Mouse (Mus musculus): ENCODE results near the gene Nudcd2. TPM values are rescaled to one million over a fixed set of nuclear protein-coding genes. Genes with fewer than 3 reads are reported as not detected.
"Not testable (repeated sequence)": the region's sequence is repeated elsewhere in the genome, so short reads cannot be mapped to it uniquely, and the experiment has no call there.

The Nudcd2 gene
- 81.3 and 92.3 TPM in 2 replicates for polyA plus RNA-seq (2015; fragmentation: Nextera tagmentation; extraction: Ambion mirVana)

GRCm38 (mm10) chr11:40733339-40734174 lies at the start of gene Nudcd2, which contains the start of gene Hmmr:
TSS of gene Nudcd2 (plus strand) at chr11:40733667.
TSS of gene Hmmr (minus strand) at chr11:40733422.
- H3K4me1 ChIP-seq (replicated peaks) = peaks cover 33% of the 10 kb centered on the region
- H3K9me3 ChIP-seq (replicated peaks) = no peaks in the 10 kb centered on the region
- H3K36me3 ChIP-seq = peaks cover 29% of the 10 kb centered on the region
- H3K27me3 ChIP-seq = no peaks in the 10 kb centered on the region
- ATAC-seq (replicated peaks; ENCODE audit: insufficient number of reproducible peaks, insufficient read depth, low FRiP score, low read depth) = peak; percentile 99
- under 1% methylated on average over 52 of the region's 52 CpGs for WGBS
- H3K9ac ChIP-seq = peak within 1 kb of the TSS; percentile 91
- H3K27ac ChIP-seq = peak within 1 kb of the TSS; percentile 74
- H3K4me2 ChIP-seq = peak within 1 kb of the TSS; percentile 91
- peak within 1 kb of the TSS; percentile 87 for H3K4me3 ChIP-seq

DNA sequence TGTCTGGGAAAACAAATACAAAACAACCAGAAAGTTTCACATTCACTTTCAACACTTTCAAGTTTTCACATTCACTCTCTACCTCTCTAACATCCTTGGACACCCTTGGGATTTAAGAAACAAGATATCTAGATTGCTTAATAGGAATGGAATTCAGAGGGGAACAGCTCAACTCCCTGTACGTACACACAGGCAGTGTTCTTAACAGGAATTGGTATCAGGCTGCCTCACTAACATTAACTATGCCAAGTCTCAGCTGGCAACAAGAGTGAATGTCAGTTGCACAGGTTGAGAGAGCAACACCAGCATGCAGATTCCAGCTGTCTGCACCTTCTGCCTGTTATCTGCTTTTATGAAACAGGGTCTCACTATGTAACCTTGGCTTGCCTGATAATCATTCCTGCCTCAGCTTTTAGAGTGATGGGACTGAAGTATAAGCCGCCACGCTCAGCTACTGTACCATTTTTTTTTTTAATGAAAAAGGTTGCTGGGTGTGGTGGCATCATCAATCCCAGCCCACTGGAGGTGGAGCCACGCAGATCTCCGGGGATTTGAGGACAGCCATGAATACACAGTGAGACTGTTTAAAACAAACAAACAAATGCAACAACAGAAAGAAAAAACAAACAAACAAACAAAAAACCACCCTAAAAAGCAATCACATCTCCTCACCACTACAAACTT lies 42.9 kb upstream of the Nudcd2 start:
- Histone ChIP-seq H3K4me2 (peak overlapping the region; percentile 79), H3K9ac (peak overlapping the region; percentile 88), H3K36me3 (peaks cover 12% of the 10 kb centered on the region), H3K27me3 (no peaks in the 10 kb centered on the region), H3K4me3 (peak overlapping the region; percentile 93), H3K27ac (peak overlapping the region; percentile 96), H3K9me3 (replicated peaks) (no peaks in the 10 kb centered on the region), H3K4me1 (replicated peaks) (peaks cover 22% of the 10 kb centered on the region)
- ATAC-seq (replicated peaks; ENCODE audit: insufficient number of reproducible peaks, insufficient read depth, low FRiP score, low read depth) = peak; percentile 16; the same call in 1 of the 2 replicates
- WGBS = 24% methylated on average over 5 of the region's 5 CpGs

DNA sequence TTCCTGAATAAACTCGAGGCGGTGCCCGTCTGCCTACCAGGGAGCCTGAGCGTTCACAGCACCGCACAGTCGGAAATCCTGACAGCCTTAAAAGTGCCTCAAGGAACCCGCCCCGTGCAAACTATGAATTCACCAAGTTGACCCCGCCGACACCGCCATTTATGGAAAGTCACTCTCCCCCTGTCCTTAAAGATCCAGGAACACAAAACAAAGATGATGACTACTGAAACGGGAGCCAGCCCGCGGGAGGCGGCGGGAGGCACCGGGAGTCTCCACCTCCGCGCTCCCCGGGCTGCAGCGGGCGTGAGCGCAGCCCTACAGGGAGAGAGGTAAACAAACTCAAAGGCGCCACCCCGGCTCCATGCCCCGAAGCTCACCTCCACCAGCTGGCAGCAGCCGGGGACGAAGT lies 41.4 kb upstream of the Nudcd2 start:
- H3K4me2 ChIP-seq = peak overlapping the region; percentile 79
- ATAC-seq (replicated peaks; ENCODE audit: insufficient number of reproducible peaks, insufficient read depth, low FRiP score, low read depth) = peak; percentile 61
- H3K27me3 ChIP-seq = no peaks in the 10 kb centered on the region
- H3K27ac ChIP-seq = peak overlapping the region; percentile 96
- H3K36me3 ChIP-seq = peaks cover 5% of the 10 kb centered on the region
- H3K4me3 ChIP-seq = peak overlapping the region; percentile 93
- peaks cover 22% of the 10 kb centered on the region for H3K4me1 ChIP-seq (replicated peaks)
- 0% methylated on average over 28 of the region's 28 CpGs for WGBS
- peak overlapping the region; percentile 88 for H3K9ac ChIP-seq
- no peaks in the 10 kb centered on the region for H3K9me3 ChIP-seq (replicated peaks)

DNA sequence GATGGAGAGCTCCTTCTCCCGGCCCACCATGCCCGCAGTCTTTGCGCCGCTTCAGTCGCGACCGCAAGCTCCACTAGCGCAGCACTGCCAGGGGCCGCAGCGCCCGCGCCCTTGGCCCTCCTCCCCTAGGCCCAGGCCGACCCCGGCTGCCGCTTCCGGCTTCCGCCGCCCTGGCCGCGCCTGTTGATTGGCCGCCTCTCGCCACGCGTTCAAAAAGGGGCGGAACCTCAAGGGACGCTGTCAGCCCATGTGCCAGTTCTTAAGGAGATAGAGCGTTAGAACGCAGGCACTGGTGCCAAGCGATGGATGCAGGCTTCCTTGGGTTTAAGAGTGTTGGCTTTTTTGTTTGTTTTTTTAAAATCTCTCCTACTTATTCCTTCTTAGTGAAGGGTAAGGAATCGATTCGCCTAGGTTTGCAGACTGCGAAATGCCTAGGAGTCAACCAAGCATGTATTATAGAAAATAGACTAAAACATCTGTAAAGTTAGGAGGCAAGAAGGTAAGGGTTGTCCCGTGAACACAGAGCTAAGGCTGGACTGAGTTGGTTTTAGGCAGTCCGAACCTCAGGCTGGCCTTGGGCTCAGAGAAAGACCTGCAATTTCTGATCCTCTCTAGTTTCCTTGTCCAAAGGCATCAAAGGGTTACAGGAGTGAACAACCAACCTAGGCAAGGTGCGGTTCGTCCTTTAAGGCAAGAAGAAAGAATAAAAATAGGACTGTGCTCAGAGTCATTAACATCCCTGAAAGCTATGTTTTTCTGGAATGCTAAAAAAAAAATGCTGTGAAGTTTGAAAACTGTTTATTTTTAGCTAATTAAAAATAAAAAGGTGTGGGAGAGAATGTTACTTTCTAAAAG lies 40.7 kb upstream of the Nudcd2 start:
- Histone ChIP-seq H3K9me3 (replicated peaks) (no peaks in the 10 kb centered on the region), H3K27ac (peak overlapping the region; percentile 96), H3K4me1 (replicated peaks) (peaks cover 22% of the 10 kb centered on the region), H3K4me3 (peak overlapping the region; percentile 93), H3K36me3 (no peaks in the 10 kb centered on the region), H3K27me3 (no peaks in the 10 kb centered on the region), H3K4me2 (peak overlapping the region; percentile 79), H3K9ac (peak overlapping the region; percentile 88)
- ATAC-seq (replicated peaks; ENCODE audit: insufficient number of reproducible peaks, insufficient read depth, low FRiP score, low read depth) = peak; percentile 93
- under 1% methylated on average over 36 of the region's 36 CpGs for WGBS

DNA sequence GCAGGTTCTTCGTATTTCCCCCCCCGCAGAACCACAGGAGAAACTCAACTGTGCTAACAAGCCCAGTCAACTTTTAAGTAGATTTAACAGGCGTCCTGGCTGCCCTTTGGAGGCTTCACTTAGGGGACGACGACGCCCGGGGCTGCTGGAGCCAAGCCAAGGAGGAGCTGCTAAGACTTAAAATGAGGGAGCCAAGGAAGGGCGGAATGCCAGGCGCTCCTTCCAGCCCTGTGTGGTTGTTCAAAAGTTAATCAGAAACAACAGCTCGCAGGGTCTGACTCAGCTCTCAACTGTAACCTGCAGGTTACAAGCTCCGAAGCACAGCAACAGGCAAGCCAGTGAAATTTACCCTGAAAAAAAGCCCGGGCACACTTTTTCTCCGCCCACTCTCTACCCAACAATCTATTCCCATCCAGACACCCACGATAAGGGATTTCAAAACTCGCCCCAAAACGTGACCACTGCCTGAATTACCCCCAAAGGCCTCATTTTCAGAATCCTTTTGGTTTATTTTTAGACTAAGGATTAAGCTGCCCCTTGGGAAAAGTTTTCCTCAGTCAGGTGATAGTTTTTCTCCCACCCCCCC lies 40.0 kb upstream of the Nudcd2 start:
- ATAC-seq (replicated peaks; ENCODE audit: insufficient number of reproducible peaks, insufficient read depth, low FRiP score, low read depth) = no peak
- Histone ChIP-seq H3K27ac (peak overlapping the region; percentile 96), H3K4me1 (replicated peaks) (peaks cover 22% of the 10 kb centered on the region), H3K9me3 (replicated peaks) (no peaks in the 10 kb centered on the region), H3K36me3 (no peaks in the 10 kb centered on the region), H3K4me2 (peak overlapping the region; percentile 79), H3K27me3 (no peaks in the 10 kb centered on the region), H3K4me3 (peak overlapping the region; percentile 93), H3K9ac (peak overlapping the region; percentile 88)
- under 1% methylated on average over 16 of the region's 16 CpGs for WGBS

DNA sequence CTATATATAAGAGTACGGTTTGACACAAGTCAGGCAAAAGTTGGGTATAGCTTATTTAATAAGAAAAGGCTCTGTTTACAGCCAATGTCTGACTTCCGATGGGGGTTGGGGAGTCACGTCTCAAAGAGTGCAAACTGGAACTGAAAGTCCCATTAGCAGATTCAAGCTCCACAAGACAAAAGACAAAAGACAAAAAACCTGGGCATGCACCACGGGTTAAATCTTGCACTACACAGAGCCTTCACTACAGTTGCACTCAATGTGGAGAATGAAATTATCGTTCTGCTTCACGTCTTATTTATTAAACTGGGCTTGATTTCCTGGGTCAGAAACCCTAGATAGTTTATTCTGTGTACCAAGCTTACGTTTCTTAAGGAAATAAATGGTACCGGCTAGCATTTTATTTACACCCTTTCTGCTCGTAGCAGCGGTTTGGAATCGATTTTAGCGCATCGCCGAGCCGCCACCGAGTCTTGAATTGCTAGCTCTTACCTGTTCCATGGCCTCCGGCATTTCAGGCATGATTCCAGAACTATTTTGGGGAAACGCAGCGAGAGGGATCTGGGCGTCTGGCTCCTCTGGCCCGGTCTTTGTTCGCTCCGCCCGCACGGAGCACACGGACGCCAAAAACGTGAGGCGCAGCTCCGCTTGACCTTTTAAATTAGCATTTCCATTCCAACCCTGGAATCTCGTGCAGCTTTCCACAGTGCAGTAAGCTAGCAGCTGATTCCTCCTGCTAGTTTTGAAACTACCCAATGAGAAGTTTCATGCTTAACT lies 39.0 kb upstream of the Nudcd2 start:
- Histone ChIP-seq H3K4me2 (peak overlapping the region; percentile 79), H3K9ac (peak overlapping the region; percentile 88), H3K4me1 (replicated peaks) (peaks cover 22% of the 10 kb centered on the region), H3K4me3 (peak overlapping the region; percentile 93), H3K27ac (peak overlapping the region; percentile 96), H3K36me3 (no peaks in the 10 kb centered on the region), H3K27me3 (no peaks in the 10 kb centered on the region), H3K9me3 (replicated peaks) (no peaks in the 10 kb centered on the region)
- peak; percentile 40; the same call in 1 of the 2 replicates for ATAC-seq (replicated peaks; ENCODE audit: insufficient number of reproducible peaks, insufficient read depth, low FRiP score, low read depth)
- WGBS = under 1% methylated on average over 31 of the region's 31 CpGs

DNA sequence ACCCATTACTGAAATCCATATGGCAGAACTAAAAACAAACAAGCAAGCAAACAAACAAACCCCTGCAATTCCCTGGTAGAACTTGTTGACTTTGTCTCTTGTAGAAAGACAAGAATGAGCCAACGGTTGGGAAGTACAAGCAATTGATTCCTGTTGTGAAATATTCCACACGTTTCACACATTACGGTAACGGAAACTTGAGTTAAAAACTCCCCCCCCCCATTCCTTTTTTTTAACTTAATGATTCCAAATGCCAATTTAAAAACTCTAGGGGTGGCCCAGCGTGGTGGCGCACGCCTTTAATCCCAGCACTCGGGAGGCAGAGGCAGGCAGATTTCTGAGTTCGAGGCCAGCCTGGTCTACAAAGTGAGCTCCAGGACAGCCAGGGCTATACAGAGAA lies 38.4 kb upstream of the Nudcd2 start, which contains the start of gene Mat2b:
Mat2b (minus strand) TSS at position 101 of the 400 bp plus-strand sequence.
- H3K9me3 ChIP-seq (replicated peaks) = no peaks in the 10 kb centered on the region
- peak within 1 kb of the TSS; percentile 88 for H3K9ac ChIP-seq
- H3K27ac ChIP-seq = peak within 1 kb of the TSS; percentile 96
- H3K4me1 ChIP-seq (replicated peaks) = peaks cover 16% of the 10 kb centered on the region
- peak within 1 kb of the TSS; percentile 79 for H3K4me2 ChIP-seq
- H3K4me3 ChIP-seq = peak within 1 kb of the TSS; percentile 93
- 84% methylated on average over 9 of the region's 9 CpGs for WGBS
- no peak for ATAC-seq (replicated peaks; ENCODE audit: insufficient number of reproducible peaks, insufficient read depth, low FRiP score, low read depth)
- peaks cover 5% of the 10 kb centered on the region; the same call in 1 of the 2 replicates for H3K36me3 ChIP-seq
- H3K27me3 ChIP-seq = no peaks in the 10 kb centered on the region

DNA sequence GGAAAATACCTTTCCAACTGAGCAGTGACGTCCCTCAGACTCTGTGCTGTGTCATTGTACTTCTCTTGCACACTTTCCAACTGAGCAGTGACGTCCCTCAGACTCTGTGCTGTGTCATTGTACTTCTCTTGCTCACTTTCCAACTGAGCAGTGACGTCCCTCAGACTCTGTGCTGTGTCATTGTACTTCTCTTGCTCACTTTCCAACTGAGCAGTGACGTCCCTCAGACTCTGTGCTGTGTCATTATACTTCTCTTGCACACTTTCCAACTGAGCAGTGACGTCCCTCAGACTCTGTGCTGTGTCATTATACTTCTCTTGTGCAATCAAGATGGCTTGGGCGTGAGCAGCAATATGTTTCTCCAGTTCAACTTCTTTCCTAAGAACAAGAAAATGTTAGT lies 23.6 kb upstream of the Nudcd2 start:
- 86% methylated on average over 6 of the region's 6 CpGs for WGBS
- H3K4me2 ChIP-seq; H3K4me1 ChIP-seq (replicated peaks); H3K9ac ChIP-seq; H3K27me3 ChIP-seq; H3K9me3 ChIP-seq (replicated peaks); ATAC-seq (replicated peaks; ENCODE audit: insufficient number of reproducible peaks, insufficient read depth, low FRiP score, low read depth); H3K4me3 ChIP-seq; H3K27ac ChIP-seq: not testable (repeated sequence)
- H3K36me3 ChIP-seq = peaks cover 78% of the 10 kb centered on the region

DNA sequence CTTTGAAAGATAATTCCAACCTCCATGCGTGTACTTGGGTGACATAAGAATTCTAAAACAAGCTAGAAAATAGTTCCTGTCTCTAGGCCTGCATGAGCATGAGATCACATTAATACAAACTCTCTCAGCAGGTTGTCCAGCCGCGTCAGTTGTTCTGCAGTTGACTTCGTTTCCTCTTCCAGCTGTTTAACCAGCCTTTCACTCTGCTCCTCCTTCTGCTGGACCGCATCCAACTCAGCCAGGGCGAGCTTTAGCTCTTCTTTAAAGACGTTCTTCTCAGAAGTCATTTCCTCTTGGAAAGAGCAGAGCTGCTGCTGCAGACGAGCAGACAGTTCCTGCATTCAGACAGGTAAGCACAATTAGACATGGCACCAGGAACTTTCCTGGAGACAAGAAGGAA lies 19.6 kb upstream of the Nudcd2 start:
- Histone ChIP-seq H3K4me2 (no peak overlapping the region), H3K36me3 (peaks cover 80% of the 10 kb centered on the region), H3K9me3 (replicated peaks) (no peaks in the 10 kb centered on the region), H3K4me1 (replicated peaks) (no peaks in the 10 kb centered on the region), H3K27me3 (no peaks in the 10 kb centered on the region), H3K27ac (no peak overlapping the region), H3K9ac (no peak overlapping the region), H3K4me3 (no peak overlapping the region)
- WGBS = 67% methylated on average over 8 of the region's 8 CpGs
- no peak for ATAC-seq (replicated peaks; ENCODE audit: insufficient number of reproducible peaks, insufficient read depth, low FRiP score, low read depth)

DNA sequence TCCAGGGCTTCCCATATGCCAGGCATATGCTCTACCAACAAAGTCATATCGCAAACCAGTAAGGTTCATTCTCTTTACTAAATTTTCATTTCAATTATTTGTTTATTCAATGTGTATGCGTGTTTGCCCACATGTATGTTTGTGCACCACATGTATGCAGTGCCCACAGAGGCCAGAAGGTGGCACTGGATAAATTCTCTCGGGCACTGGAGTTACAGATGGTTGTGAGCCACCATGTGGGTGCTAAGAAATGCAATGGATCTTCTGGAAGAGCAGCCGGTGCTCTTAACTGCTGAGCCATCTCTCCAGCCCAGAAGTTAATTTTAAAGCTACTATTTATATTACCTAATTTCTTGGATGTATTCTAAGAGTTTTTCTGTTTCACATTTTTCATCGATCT lies 17.9 kb upstream of the Nudcd2 start:
- 94% methylated on average over 5 of the region's 5 CpGs for WGBS

More for the DNA sequence above, 17.9 kb upstream of the Nudcd2 start:
- H3K4me2 ChIP-seq = no peak overlapping the region
- peaks cover 77% of the 10 kb centered on the region for H3K36me3 ChIP-seq
- no peak overlapping the region for H3K9ac ChIP-seq
- ATAC-seq (replicated peaks; ENCODE audit: insufficient number of reproducible peaks, insufficient read depth, low FRiP score, low read depth) = no peak
- no peaks in the 10 kb centered on the region for H3K4me1 ChIP-seq (replicated peaks)
- H3K27ac ChIP-seq = no peak overlapping the region
- no peaks in the 10 kb centered on the region for H3K27me3 ChIP-seq
- no peak overlapping the region for H3K4me3 ChIP-seq
- H3K9me3 ChIP-seq (replicated peaks) = no peaks in the 10 kb centered on the region
